Mouse (Mus musculus) embryonic facial prominence, embryonic 14.5 days (tissue): ENCODE results near the gene Ndel1. TPM values are rescaled to one million over a fixed set of nuclear protein-coding genes. Genes with fewer than 3 reads are reported as not detected.
A peak's percentile ranks its signal among the peaks of the same experiment; 100 is the strongest.

ENCODE experiments used
- ATAC-seq: fragments of 200-750 bp; cut with Nextera tagmentation; 2 replicates; pipeline ENCODE4 v1.8.0; 2017; ENCODE audit warnings: low read depth, moderate number of reproducible peaks, moderate TSS enrichment
- DNase-seq: peaks from one replicate; pipeline ENCODE4 v3.0.0-alpha.2; 2015; ENCODE audit warnings: low spot score
- H3K27ac ChIP-seq: fragments of 300-500 bp; sonication (generic); replicated peaks from 2 replicates; pipeline ENCODE4 v1.5.1; 2014; ENCODE audit warnings: low read depth, mild to moderate bottlenecking, low read length, moderate library complexity
- H3K27me3 ChIP-seq: fragments of 300-500 bp; sonication (generic); replicated peaks from 2 replicates; pipeline ENCODE4 v1.6.1; 2014; ENCODE audit warnings: low read length; ENCODE audit not compliant: control insufficient read depth, insufficient read depth
- H3K36me3 ChIP-seq: fragments of 300-500 bp; sonication (generic); 2 replicates; pipeline ENCODE4 v1.6.1; 2014; ENCODE audit warnings: low read length, mixed read lengths; ENCODE audit not compliant: control insufficient read depth, insufficient read depth
- H3K4me1 ChIP-seq: fragments of 300-500 bp; sonication (generic); 2 replicates; pipeline ENCODE4 v1.6.1; 2014; ENCODE audit warnings: antibody characterized with exemption, low read length; ENCODE audit not compliant: control insufficient read depth, insufficient read depth
- H3K4me2 ChIP-seq: fragments of 300-500 bp; sonication (generic); 2 replicates; pipeline ENCODE4 v1.6.1; 2014; ENCODE audit warnings: low read depth, mild to moderate bottlenecking, low read length, moderate library complexity, mixed read lengths
- H3K4me3 ChIP-seq: fragments of 300-500 bp; sonication (generic); 2 replicates; pipeline ENCODE4 v1.5.1; 2014; ENCODE audit warnings: low read depth, mild to moderate bottlenecking, low read length
- H3K9ac ChIP-seq: fragments of 300-500 bp; sonication (generic); 2 replicates; pipeline ENCODE4 v1.6.1; 2014; ENCODE audit warnings: low read depth, mild to moderate bottlenecking, low read length, moderate library complexity, mixed read lengths
- H3K9me3 ChIP-seq: fragments of 300-500 bp; sonication (generic); 2 replicates; pipeline ENCODE4 v1.6.1; 2016; ENCODE audit warnings: low read length; ENCODE audit not compliant: control insufficient read depth
- whole genome bisulfite sequencing: fragments of 180-500 bp; shearing (Covaris S2); extraction: QIAGEN DNeasy Blood & Tissue Kit; methylation state at CpG from one replicate; pipeline ENCODE4 v1.1.7; 2014; 5-methylcytosine and 5-hydroxymethylcytosine counted together
- polyA plus RNA-seq: library from polyadenylated mRNA; unstranded; fragments of >200 nt; fragmentation: Nextera tagmentation; extraction: Ambion mirVana; gene quantifications from 2 replicates; pipeline ENCODE4 v1.2.1, GENCODE M21; 2014

The Ndel1 gene
- polyA plus RNA-seq, 1 experiment from 2014 or later = 90.0 TPM

DNA sequence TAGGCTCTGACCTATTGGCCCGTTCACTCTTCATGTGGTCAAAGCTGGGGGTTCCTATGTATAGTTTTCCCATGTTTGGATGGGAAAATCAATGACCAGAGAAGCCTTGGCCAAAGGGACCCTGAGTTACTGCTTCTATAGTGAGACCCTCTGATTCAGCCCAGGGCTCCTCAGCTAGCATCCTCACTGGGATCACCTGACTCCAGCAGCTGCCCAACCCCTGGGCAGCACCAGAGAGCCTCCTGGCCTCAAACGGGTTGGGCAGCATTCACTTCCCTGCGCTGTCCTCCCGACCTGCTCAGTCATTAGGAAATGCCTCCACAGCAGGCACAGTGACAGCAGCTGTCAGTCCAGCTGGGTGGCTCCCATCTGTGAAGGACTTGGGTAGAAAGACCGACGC is 16.6 kb upstream of the Ndel1 start, which contains the start of gene Rnf222:
Rnf222 (plus strand) TSS at position 301 of the 400 bp plus-strand sequence.
- WGBS = 33% methylated on average over 6 of the region's 6 CpGs
- no peak within 1 kb of the TSS for H3K27ac ChIP-seq

DNA sequence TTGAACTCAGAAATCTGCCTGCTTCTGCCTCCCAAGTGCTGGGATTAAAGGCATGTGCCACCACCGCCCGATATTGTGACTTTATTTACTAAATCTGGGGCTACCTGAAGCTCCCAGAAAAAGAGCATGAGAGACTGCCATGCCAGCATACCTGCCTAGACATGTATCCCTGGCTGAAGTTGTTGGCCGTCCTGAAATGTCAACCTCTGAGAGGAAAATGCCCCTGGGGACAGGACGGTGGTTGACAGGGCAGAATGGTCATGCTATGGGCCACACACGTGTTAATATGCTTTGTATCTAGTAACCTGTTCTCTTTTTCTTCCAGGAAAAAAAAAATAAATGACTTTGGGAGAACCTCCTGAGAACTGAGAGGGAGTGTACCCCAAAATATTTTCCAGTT is 14.4 kb upstream of the Ndel1 start:
- ATAC-seq (no peak), DNase-seq (no peak)
- 77% methylated on average over 5 of the region's 5 CpGs for WGBS
- Histone ChIP-seq H3K27me3 (no peaks in the 10 kb centered on the region), H3K9me3 (no peaks in the 10 kb centered on the region), H3K4me1 (no peaks in the 10 kb centered on the region), H3K4me3 (no peak overlapping the region), H3K4me2 (no peak overlapping the region), H3K9ac (no peak overlapping the region), H3K36me3 (no peaks in the 10 kb centered on the region), H3K27ac (no peak overlapping the region)

More for the DNA sequence above, 16.6 kb upstream of the Ndel1 start, which contains the start of gene Rnf222:
- H3K36me3 ChIP-seq = no peaks in the 10 kb centered on the region
- ATAC-seq (no peak), DNase-seq (no peak)
- no peaks in the 10 kb centered on the region for H3K9me3 ChIP-seq
- no peak within 1 kb of the TSS for H3K4me2 ChIP-seq
- no peak within 1 kb of the TSS for H3K4me3 ChIP-seq
- no peaks in the 10 kb centered on the region for H3K27me3 ChIP-seq
- H3K4me1 ChIP-seq = no peaks in the 10 kb centered on the region
- H3K9ac ChIP-seq = no peak within 1 kb of the TSS

DNA sequence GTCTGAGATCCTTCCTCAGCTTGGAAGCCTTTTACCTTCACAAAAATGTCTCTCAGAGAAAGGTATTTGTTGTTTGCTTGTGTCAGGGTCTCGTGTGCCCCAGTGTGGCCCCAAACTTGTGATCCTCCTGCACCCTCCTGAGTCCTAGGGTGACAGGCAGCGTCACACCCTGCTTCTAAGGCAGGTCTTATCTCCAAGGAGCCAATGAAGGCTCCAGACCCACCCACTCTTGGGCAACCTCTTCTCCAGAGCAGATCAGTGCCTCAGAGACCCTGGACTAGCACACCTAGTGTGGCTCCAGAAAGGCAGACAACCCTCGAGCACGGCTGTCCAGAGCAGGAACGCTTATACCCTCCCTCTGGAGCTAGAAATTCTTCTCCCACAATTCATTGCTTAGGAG is 12.7 kb upstream of the Ndel1 start:
- no peaks in the 10 kb centered on the region for H3K36me3 ChIP-seq
- DNase-seq (no peak), ATAC-seq (no peak)
- H3K9me3 ChIP-seq = no peaks in the 10 kb centered on the region
- H3K4me3 ChIP-seq = no peak overlapping the region
- H3K4me1 ChIP-seq = no peaks in the 10 kb centered on the region
- no peak overlapping the region for H3K9ac ChIP-seq
- no peaks in the 10 kb centered on the region for H3K27me3 ChIP-seq
- 71% methylated on average over 5 of the region's 5 CpGs for WGBS
- no peak overlapping the region for H3K27ac ChIP-seq
- H3K4me2 ChIP-seq = no peak overlapping the region

DNA sequence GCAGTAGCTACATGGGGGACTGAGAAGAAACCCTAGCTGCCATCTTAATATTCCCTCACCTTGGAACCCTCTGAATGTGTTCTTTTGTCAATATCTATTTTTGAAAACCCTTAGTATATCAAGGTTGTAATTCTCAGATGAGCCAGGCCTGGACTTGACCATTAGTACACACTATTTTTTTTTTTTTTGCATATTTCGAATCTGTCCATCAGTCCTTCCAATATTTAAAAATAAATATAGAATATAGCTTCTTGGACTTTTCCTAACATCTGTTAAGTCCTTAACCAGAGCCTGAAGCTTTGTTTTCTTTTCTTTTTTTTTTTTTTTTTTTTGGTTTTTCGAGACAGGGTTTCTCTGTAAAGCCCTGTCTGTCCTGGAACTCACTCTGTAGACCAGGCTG is 12.2 kb upstream of the Ndel1 start:
- Histone ChIP-seq H3K9ac (no peak overlapping the region), H3K27ac (no peak overlapping the region), H3K4me2 (no peak overlapping the region), H3K27me3 (no peaks in the 10 kb centered on the region), H3K4me3 (no peak overlapping the region), H3K9me3 (no peaks in the 10 kb centered on the region), H3K4me1 (no peaks in the 10 kb centered on the region), H3K36me3 (no peaks in the 10 kb centered on the region)
- ATAC-seq = no peak
- WGBS = 66% methylated on average over 2 of the region's 2 CpGs
- DNase-seq = no peak

DNA sequence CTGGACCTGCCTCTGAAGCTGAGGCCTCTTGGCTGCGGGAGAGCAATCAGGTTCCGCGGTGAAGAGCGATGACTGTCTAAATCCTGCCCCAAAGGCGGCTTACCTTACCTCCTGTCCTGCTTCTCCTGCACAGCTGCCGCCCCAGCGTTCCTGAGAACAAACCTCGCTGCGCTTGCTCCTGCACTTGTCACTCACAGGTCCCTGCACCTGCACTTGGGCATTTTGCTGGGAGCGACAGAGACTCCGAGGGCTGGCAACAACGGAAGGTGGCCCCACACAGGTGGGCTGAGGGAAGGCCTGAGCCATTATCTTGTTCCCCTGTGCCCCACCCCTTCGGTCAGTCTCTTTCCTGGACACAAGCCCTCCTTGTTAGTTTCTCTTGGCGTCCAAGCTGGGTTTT is 10.4 kb upstream of the Ndel1 start:
- Histone ChIP-seq H3K4me1 (no peaks in the 10 kb centered on the region), H3K9ac (no peak overlapping the region), H3K9me3 (no peaks in the 10 kb centered on the region), H3K27ac (no peak overlapping the region), H3K4me2 (no peak overlapping the region), H3K36me3 (no peaks in the 10 kb centered on the region), H3K27me3 (no peaks in the 10 kb centered on the region), H3K4me3 (no peak overlapping the region)
- WGBS = 19% methylated on average over 14 of the region's 14 CpGs
- ATAC-seq = no peak
- no peak for DNase-seq

DNA sequence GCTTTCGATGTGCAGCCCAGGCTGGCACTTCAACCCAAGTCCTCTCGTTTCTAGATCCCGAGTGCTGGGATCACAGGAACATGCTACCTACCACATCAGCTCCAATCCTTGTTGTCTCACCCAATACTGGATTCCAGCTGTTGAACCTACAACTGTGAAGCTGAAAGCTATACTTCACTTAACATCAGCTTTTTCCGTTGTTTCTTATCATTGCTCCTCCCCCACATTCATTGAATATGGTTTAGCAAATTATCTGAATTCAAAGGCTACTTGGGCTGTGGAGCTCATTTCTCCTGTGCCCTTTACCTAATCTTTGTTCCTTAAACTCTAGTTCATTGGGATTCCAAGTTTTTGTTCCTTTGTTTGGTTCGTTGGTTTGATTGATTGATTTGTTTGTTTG is 7.2 kb upstream of the Ndel1 start:
- H3K27me3 ChIP-seq = no peaks in the 10 kb centered on the region
- H3K36me3 ChIP-seq = no peaks in the 10 kb centered on the region
- no peak for ATAC-seq
- no peak overlapping the region for H3K4me2 ChIP-seq
- 90% methylated on average over 5 of the region's 5 CpGs for WGBS
- H3K9me3 ChIP-seq = no peaks in the 10 kb centered on the region
- no peak for DNase-seq
- no peak overlapping the region for H3K9ac ChIP-seq
- H3K27ac ChIP-seq = no peak overlapping the region
- no peak overlapping the region for H3K4me3 ChIP-seq
- H3K4me1 ChIP-seq = no peaks in the 10 kb centered on the region

DNA sequence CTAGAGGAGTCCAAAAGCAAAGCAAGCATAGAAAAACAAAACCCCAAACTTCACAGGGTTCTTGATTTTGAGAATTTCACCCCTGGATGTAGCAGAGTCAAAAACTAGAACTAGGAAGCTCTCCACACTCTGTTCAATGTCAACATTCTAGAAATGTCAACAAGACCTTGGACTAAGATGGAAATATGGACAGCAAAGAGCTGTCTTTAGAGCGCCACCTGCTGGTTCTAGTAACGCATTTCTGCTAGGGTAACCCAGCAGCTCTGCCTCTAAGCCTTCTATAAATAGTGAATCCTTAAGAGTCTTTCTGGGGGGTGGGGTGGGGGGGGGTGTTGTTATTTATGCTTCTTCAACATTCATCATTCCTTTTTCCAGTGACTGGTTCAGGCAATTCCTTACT is 3.2 kb upstream of the Ndel1 start:
- ATAC-seq = no peak
- Histone ChIP-seq H3K9me3 (no peaks in the 10 kb centered on the region), H3K9ac (no peak overlapping the region), H3K4me2 (no peak overlapping the region), H3K36me3 (no peaks in the 10 kb centered on the region), H3K4me3 (no peak overlapping the region), H3K27me3 (no peaks in the 10 kb centered on the region), H3K4me1 (no peaks in the 10 kb centered on the region), H3K27ac (no peak overlapping the region)
- peak; percentile 82 for DNase-seq
- WGBS = 0% methylated on average over 2 of the region's 2 CpGs

DNA sequence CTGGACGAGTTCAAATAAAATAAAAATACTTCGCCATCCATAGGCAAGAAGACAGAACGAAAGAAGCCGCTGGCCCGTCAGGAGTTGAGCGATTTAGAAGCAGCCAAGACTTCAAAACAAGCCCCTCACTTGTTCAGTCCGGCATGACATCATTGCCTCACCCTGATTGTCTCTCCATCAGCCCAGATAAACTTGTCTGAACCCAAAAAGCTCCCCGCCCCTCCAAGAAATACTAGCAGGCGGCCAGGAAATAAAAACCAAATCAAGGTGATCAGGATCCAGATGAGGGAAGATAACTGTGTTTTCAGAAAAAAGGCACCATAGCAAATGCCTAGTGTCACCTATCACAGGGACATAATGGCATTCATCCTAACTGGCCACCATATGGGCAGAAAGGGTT is 381 bp downstream of the Ndel1 start:
- no peak for DNase-seq
- Histone ChIP-seq H3K9me3 (no peaks in the 10 kb centered on the region), H3K4me3 (no peak overlapping the region), H3K4me1 (no peaks in the 10 kb centered on the region), H3K36me3 (no peaks in the 10 kb centered on the region), H3K4me2 (no peak overlapping the region), H3K27ac (no peak overlapping the region), H3K9ac (no peak overlapping the region), H3K27me3 (no peaks in the 10 kb centered on the region)
- no peak for ATAC-seq
- 83% methylated on average over 9 of the region's 9 CpGs for WGBS

DNA sequence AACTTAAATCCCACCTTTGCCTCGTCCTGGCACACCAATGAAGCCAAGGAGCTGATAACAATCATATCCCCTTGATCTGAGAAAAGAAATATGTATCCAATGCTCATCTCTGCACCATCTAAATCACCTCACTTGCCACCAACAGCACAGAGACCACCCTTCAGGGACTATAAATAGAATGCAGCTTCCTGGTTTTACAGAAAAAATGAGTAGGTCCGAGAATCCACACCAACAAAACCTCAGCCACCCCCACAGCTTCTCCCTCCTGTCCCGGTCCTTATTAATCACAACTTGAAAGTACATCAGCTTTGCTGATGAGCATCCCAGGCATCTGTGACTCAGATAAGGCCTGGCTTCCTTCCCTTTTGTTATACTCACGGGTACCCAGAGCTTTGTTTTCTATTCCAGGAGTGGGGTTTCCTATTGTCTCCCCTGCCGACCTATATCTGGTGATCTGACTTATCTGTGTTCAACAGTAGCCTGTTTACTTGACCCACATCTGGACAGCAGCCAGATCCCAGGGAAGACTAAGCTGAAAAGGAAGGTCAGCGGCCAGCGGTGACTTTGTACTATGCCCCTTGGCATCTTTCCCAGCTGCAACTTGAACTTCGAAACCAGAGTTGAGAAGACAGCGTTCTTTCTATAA is 7.0 kb downstream of the Ndel1 start:
- 45% methylated on average over 9 of the region's 9 CpGs for WGBS

More for the DNA sequence above, 7.0 kb downstream of the Ndel1 start:
- no peaks in the 10 kb centered on the region for H3K9me3 ChIP-seq
- H3K27me3 ChIP-seq = no peaks in the 10 kb centered on the region
- H3K4me3 ChIP-seq = no peak overlapping the region
- no peaks in the 10 kb centered on the region for H3K36me3 ChIP-seq
- no peak overlapping the region; the same call in 1 of the 2 replicates for H3K27ac ChIP-seq
- ATAC-seq (0 out of 2 replicates have a peak, but pooled peaks have one; percentile 6), DNase-seq (peak; percentile 65)
- no peak overlapping the region for H3K9ac ChIP-seq
- H3K4me2 ChIP-seq = no peak overlapping the region
- no peaks in the 10 kb centered on the region for H3K4me1 ChIP-seq
